In the genomic region with DNA sequence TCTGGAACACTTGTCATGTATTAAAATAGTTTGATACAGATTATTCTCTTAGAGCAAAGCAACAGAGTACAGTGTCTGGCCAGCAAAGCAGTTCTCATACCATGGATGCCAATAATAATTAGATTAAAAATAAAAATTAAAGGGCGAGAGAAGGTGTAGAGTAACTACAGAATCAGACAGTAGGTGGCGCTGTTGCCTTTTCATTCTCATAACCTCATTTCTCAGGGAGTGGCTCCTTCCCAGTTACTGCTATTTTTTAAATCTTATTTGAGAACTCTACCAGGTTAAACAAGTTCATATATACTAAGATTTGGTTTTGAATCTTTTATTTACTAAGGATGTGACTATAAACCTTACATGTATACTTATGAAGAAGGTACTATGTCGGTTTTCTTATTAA, we compare ENCODE assay signal across 10 mouse cellular contexts.
DNase-seq lines count a peak whose midpoint lies in the region; ATAC-seq and TF ChIP-seq lines count a peak whose summit lies in the region.
"Had no signal": no experiment of that assay in that cellular context is flagged by ENCODE, and none has a peak within 500 bp of the region (broad histone marks: within the 10 kb centered on the region; RNA-seq: fewer than 3 reads in every experiment).

No protein-coding gene starts in this region.

- no peaks in the 10 kb centered on the region for H3K4me1 ChIP-seq in embryonic facial prominence, embryonic 11.5 days (ENCODE audit: control insufficient read depth, insufficient read depth, low read length)
- no peaks in the 10 kb centered on the region for H3K4me1 ChIP-seq in stomach, postnatal 0 days (replicated peaks; ENCODE audit: control insufficient read depth, insufficient read depth)

- TF ChIP-seq EP300 in stomach, postnatal 0 days (optimal IDR thresholded peaks at IDR 0.05), result no peak

- no peak overlapping the region for H3K4me2 ChIP-seq in embryonic facial prominence, embryonic 11.5 days (ENCODE audit: low read depth, low read length)
- no peak overlapping the region for H3K4me2 ChIP-seq in stomach, postnatal 0 days (replicated peaks; ENCODE audit: low read depth)
- H3K4me2 ChIP-seq: heart, embryonic 13.5 days had no signal

- H3K9ac ChIP-seq in embryonic facial prominence, embryonic 11.5 days (replicated peaks; ENCODE audit: low read length), result no peak overlapping the region
- H3K9ac ChIP-seq in stomach, postnatal 0 days (ENCODE audit: low read length), result no peak overlapping the region
- H3K9ac ChIP-seq: heart, embryonic 13.5 days had no signal

- WGBS in embryonic facial prominence, embryonic 11.5 days, result 30% methylated on average over 3 of the region's 3 CpGs
- WGBS in stomach, postnatal 0 days, result 23% methylated on average over 3 of the region's 3 CpGs

- H3K27me3 ChIP-seq in embryonic facial prominence, embryonic 11.5 days (ENCODE audit: control insufficient read depth, insufficient read depth, low read length), result no peaks in the 10 kb centered on the region
- H3K27me3 ChIP-seq in stomach, postnatal 0 days (ENCODE audit: control insufficient read depth, insufficient read depth, low read length), result no peaks in the 10 kb centered on the region
- H3K27me3 ChIP-seq: heart, embryonic 13.5 days had no signal

- H3K9me3 ChIP-seq in embryonic facial prominence, embryonic 11.5 days (replicated peaks; ENCODE audit: control insufficient read depth, low read length), result no peaks in the 10 kb centered on the region
- H3K9me3 ChIP-seq in stomach, postnatal 0 days (ENCODE audit: control insufficient read depth, low read length), result no peaks in the 10 kb centered on the region
- H3K9me3 ChIP-seq: heart, embryonic 13.5 days had no signal

- TF ChIP-seq CTCF in stomach, postnatal 0 days (IDR thresholded peaks at IDR 0.05; ENCODE audit: low read depth), result peak; percentile 80

- H3K36me3 ChIP-seq in embryonic facial prominence, embryonic 11.5 days (replicated peaks; ENCODE audit: control insufficient read depth, insufficient read depth, low read depth, low read length), result no peaks in the 10 kb centered on the region
- H3K36me3 ChIP-seq in stomach, postnatal 0 days (ENCODE audit: control insufficient read depth, insufficient read depth, low read length), result no peaks in the 10 kb centered on the region
- H3K36me3 ChIP-seq: heart, embryonic 13.5 days had no signal

- no peak overlapping the region for H3K27ac ChIP-seq in embryonic facial prominence, embryonic 11.5 days (replicated peaks; ENCODE audit: low read depth, low read length)
- no peak overlapping the region for H3K27ac ChIP-seq in stomach, postnatal 0 days (replicated peaks)
- H3K27ac ChIP-seq: heart, embryonic 13.5 days had no signal

- no peak for ATAC-seq in CD4-positive, CD25-positive, alpha-beta regulatory T cell, adult 4 months
- no peak for ATAC-seq in embryonic facial prominence, embryonic 11.5 days (replicated peaks; ENCODE audit: insufficient number of reproducible peaks, low FRiP score, low TSS enrichment, low read depth)
- no peak for ATAC-seq in stomach, postnatal 0 days (ENCODE audit: low FRiP score, low TSS enrichment)

- peak; percentile 41 for DNase-seq in CD4-positive, CD25-positive, alpha-beta regulatory T cell, adult 2 months (ENCODE audit: low read depth, low spot score)
- peak; percentile 34 for DNase-seq in thymus, postnatal 4 days
- DNase-seq in thymus, postnatal 14 days, result no peak
- DNase-seq in embryonic facial prominence, embryonic 11.5 days (ENCODE audit: low spot score), result peak; percentile 74
- DNase-seq in kidney, postnatal 4 days, result peak; percentile 48 to 58
- DNase-seq in lung, postnatal 14 days, result peak; percentile 44
- peak; percentile 35 for DNase-seq in stomach, postnatal 0 days (ENCODE audit: low spot score)

- no peak overlapping the region for H3K4me3 ChIP-seq in embryonic facial prominence, embryonic 11.5 days (ENCODE audit: low read depth, low read length)
- H3K4me3 ChIP-seq in stomach, postnatal 0 days (ENCODE audit: low read depth, low read length), result no peak overlapping the region
- H3K4me3 ChIP-seq: heart, embryonic 13.5 days; myocyte had no signal
